Comparison of ENCODE assay signal across 7 mouse cellular contexts in the genomic region with DNA sequence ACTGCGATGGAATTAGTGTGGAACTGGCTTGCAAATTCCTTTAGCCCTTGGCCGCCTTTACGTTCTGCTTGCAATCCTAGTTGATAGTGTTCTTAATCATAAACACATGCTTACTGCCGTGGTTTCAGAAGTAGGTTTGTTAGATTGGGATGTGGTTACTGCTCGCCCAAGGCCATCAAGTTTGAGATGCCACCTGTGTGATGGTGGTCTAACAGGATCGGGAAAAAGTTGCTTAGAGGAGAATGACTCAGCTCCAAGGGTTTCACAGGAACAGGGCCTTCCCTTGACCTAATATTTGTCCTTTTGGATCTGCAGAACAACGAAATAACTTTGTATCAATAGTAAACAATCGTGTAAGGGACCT. TPM values are rescaled to one million over a fixed set of nuclear protein-coding genes. Genes with fewer than 3 reads are reported as not detected.
DNase-seq lines count a peak whose midpoint lies in the region; ATAC-seq and TF ChIP-seq lines count a peak whose summit lies in the region.

No protein-coding gene starts in this region.

- H3K36me3 ChIP-seq in testis, adult 2 months (ENCODE audit: control insufficient read depth, insufficient read depth, low read length) = no peaks in the 10 kb centered on the region
- H3K36me3 ChIP-seq in forebrain, embryonic 10.5 days (replicated peaks) = peaks cover 10% of the 10 kb centered on the region
- H3K36me3 ChIP-seq in liver, embryonic 12.5 days = peaks cover 11% of the 10 kb centered on the region

- no peaks in the 10 kb centered on the region for H3K9me3 ChIP-seq in forebrain, embryonic 10.5 days
- H3K9me3 ChIP-seq in liver, embryonic 12.5 days (replicated peaks) = no peaks in the 10 kb centered on the region

- 23% methylated on average over 8 of the region's 8 CpGs for WGBS in forebrain, embryonic 10.5 days
- 18% methylated on average over 8 of the region's 8 CpGs for WGBS in liver, embryonic 12.5 days (ENCODE audit: insufficient replicate concordance)

- H3K9ac ChIP-seq in liver, embryonic 12.5 days = peak overlapping the region; percentile 75

- H3K27me3 ChIP-seq in testis, adult 2 months (ENCODE audit: control insufficient read depth, insufficient read depth, low read length) = no peaks in the 10 kb centered on the region
- peaks cover 12% of the 10 kb centered on the region for H3K27me3 ChIP-seq in forebrain, embryonic 10.5 days (ENCODE audit: poor library complexity, severe bottlenecking)
- H3K27me3 ChIP-seq in liver, embryonic 12.5 days (replicated peaks) = peaks cover 10% of the 10 kb centered on the region; the same call in 1 of the 2 replicates

- H3K4me1 ChIP-seq in testis, adult 2 months (ENCODE audit: control insufficient read depth, insufficient read depth, low read length) = peaks cover 8% of the 10 kb centered on the region
- peaks cover 31% of the 10 kb centered on the region for H3K4me1 ChIP-seq in forebrain, embryonic 10.5 days
- peaks cover 38% of the 10 kb centered on the region for H3K4me1 ChIP-seq in liver, embryonic 12.5 days

- no peak for TF ChIP-seq POLR2A in testis, adult 2 months (IDR thresholded peaks at IDR 0.05; ENCODE audit: control insufficient read depth, low read depth, low read length)

- no peak for TF ChIP-seq CTCF in testis, adult 2 months (IDR thresholded peaks at IDR 0.05; ENCODE audit: control insufficient read depth, insufficient read depth, insufficient replicate concordance, low read depth, low read length)

- H3K4me2 ChIP-seq in liver, embryonic 12.5 days = peak overlapping the region; percentile 89

- DNase-seq in testis, postnatal 10 days (ENCODE audit: low spot score) = no peak
- DNase-seq in forebrain, embryonic 10.5 days (ENCODE audit: extremely low spot score, low spot score) = no peak
- DNase-seq in urinary bladder, postnatal 25 days (ENCODE audit: low spot score) = no peak
- DNase-seq in adrenal gland, adult 18-20 months (ENCODE audit: low spot score in 2 of 2) = no peak
- no peak for DNase-seq in urinary bladder, postnatal 10 days (ENCODE audit: low spot score)

- no peak for ATAC-seq in liver, embryonic 12.5 days

- peak overlapping the region; percentile 55 for H3K27ac ChIP-seq in testis, adult 2 months (ENCODE audit: control insufficient read depth, insufficient read depth, low read depth, low read length)
- peak overlapping the region; percentile 81 for H3K27ac ChIP-seq in forebrain, embryonic 10.5 days
- peak overlapping the region; percentile 81; the same call in 1 of the 2 replicates for H3K27ac ChIP-seq in liver, embryonic 12.5 days

- peak overlapping the region; percentile 93 for H3K4me3 ChIP-seq in testis, adult 2 months (ENCODE audit: control insufficient read depth, low read depth, low read length)
- peak overlapping the region; percentile 69 for H3K4me3 ChIP-seq in forebrain, embryonic 10.5 days
- peak overlapping the region; percentile 68 for H3K4me3 ChIP-seq in liver, embryonic 12.5 days

RNA-seq across cellular contexts. Expression of gene Abhd4, which starts 5.7 kb away (rescaled TPM):
- 212 and 237 TPM in 2 replicates for polyA plus RNA-seq in testis, adult 2 months (2012; rRNA removed)
- 42.5 and 44.0 TPM in 2 replicates for polyA plus RNA-seq in forebrain, embryonic 10.5 days (2016; fragmentation: Nextera tagmentation; extraction: Ambion mirVana)
- 18.8 and 22.0 TPM in 2 replicates for polyA plus RNA-seq in liver, embryonic 12.5 days (2016; fragmentation: Nextera tagmentation; extraction: Ambion mirVana)
- 100 to 1,000 TPM; 463 to 735 TPM for total RNA-seq in adrenal gland, adult 18-20 months (2021)

RNA-seq across cellular contexts. Expression of gene Dad1, which starts 5.8 kb away (rescaled TPM):
- 625 and 632 TPM in 2 replicates for polyA plus RNA-seq in testis, adult 2 months (2012; rRNA removed)
- 247 and 249 TPM in 2 replicates for polyA plus RNA-seq in forebrain, embryonic 10.5 days (2016; fragmentation: Nextera tagmentation; extraction: Ambion mirVana)
- polyA plus RNA-seq in liver, embryonic 12.5 days (2016; fragmentation: Nextera tagmentation; extraction: Ambion mirVana) = 234 and 237 TPM in 2 replicates
- total RNA-seq in adrenal gland, adult 18-20 months (2021) = 100 to 1,000 TPM; 381 to 382 TPM

RNA-seq across cellular contexts. Expression of gene Olfr49, which starts 25.0 kb away (rescaled TPM):
- not detected in 2 replicates for polyA plus RNA-seq in testis, adult 2 months (2012; rRNA removed)
- polyA plus RNA-seq in forebrain, embryonic 10.5 days (2016; fragmentation: Nextera tagmentation; extraction: Ambion mirVana) = not detected in 2 replicates
- not detected in 2 replicates for polyA plus RNA-seq in liver, embryonic 12.5 days (2016; fragmentation: Nextera tagmentation; extraction: Ambion mirVana)
- total RNA-seq in adrenal gland, adult 18-20 months (2021) = under 1 TPM in 1 of 2 experiments, not detected in 1; 0.07 TPM
